Mouse (Mus musculus) left cerebral cortex, adult 2 months (tissue): ENCODE measurements around the gene Gm33543. TPM values are rescaled to one million over a fixed set of nuclear protein-coding genes. Genes with fewer than 3 reads are reported as not detected.

ENCODE experiments used
- DNase-seq, 2 experiments: peaks; one replicate each; pipeline ENCODE4 v3.0.0; 2021 to 2022; ENCODE audit warnings: low spot score in 2 of 2, mixed read lengths in 1 of 2; ENCODE audit errors: extremely low spot score in 1 of 2
- H3K27ac ChIP-seq: fragments of 200-600 bp; 2 replicates; pipeline ENCODE4 v1.8.1; 2022
- H3K4me3 ChIP-seq: fragments of 200-600 bp; 2 replicates; pipeline ENCODE4 v1.8.1; 2022
- CTCF ChIP-seq: fragments of 200-600 bp; IDR thresholded peaks from 2 replicates; pipeline ENCODE4 v1.8.1; 2022; ENCODE audit warnings: antibody characterized with exemption, mild to moderate bottlenecking, moderate library complexity
- intact Hi-C: fragments of 180-260 bp; cut with DNase I; formaldehyde crosslinking; loops from one replicate; pipeline ENCODE4 v1.15.1; 2025
- total RNA-seq, 2 experiments: library from RNA; stranded (reverse); gene quantifications; 2 replicates each; pipeline ENCODE4 v1.2.3; 2021

Gm33543 gene
- total RNA-seq, 2 experiments from 2014 or later: not detected

DNA sequence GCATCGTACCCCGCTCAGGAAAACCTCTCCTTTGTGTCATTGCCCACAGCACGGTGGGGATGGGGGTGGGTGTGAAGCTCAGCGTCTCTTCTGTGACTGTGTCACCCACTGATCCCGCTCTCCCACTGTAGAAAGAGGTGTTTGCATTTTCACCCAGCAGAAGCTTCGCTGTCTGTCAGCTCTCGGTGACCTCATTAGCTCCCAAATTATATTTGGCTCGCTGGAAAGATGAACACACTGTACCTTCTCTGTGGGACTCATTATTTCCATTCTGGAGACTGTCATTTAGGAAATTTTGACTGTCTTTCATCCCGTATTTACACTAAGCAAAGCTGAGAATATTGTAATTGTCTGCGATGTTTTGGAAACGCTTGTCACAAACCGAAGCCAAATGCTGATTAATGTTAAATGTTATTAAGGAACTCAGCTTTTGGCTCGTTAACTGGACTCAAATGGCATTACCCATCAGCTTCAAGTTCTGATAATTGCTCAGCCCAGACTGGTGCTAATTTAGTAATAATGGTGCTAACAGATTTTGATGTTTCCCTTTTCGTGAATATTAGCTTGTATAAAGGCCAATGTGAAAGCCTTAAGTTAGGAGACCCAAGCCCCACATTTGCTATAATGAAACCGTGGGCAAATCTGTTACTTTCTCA lies 51.8 kb downstream of the Gm33543 start:
- Histone ChIP-seq H3K4me3 (no peak overlapping the region), H3K27ac (no peak overlapping the region)
- intact Hi-C loops: no loop called here
- TF ChIP-seq CTCF: no peak
- DNase-seq: peak; percentile 12 to 19

DNA sequence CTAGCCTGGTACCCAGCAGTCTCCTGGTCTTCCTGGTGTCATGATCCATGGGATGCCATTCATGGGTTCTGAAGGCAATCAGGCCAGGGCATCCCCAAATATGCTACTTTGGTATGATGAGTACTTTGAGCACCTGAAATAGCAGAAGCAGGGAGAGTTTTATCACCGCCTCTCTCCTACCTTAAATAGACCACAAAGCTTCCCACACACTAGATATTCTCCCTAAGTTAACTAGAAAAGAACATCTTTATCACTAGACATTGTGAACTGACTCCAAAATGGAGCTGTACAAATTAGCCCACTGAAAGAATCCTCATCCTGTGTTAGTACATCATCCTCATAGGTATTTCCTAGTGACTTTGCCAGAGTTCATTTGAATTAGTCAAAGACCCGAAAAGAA lies 55.6 kb downstream of the Gm33543 start:
- intact Hi-C loops: loop anchor here (2.0 to 5.0 kb wide), 2 partner anchors 80 to 225 kb away; partner anchors contain the start of gene Nudt4
- H3K4me3 ChIP-seq: no peak overlapping the region
- TF ChIP-seq CTCF: no peak
- no peak for DNase-seq
- no peak overlapping the region for H3K27ac ChIP-seq

DNA sequence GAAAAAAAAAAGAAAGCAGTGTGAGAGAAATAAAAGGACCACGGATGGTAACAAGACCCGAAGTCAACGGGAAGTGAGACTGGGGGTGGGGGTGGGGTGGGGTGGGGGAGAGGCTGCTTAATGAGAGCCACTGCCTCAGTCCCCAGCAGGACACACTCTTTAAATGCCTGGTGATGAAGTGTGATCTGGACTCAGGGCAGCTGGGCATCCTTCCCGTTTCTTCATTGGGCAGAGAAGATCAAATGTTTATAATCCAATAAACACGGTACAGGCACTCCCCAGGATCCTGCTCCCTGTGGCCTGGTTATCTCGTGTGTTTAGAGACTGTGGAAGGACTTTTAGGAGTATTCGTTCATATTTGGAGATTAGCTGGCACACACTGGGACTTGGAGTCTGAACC lies 57.9 kb downstream of the Gm33543 start:
- Histone ChIP-seq H3K4me3 (no peak overlapping the region), H3K27ac (no peak overlapping the region)
- no peak for TF ChIP-seq CTCF
- intact Hi-C loops: loop anchor here (5.0 kb wide), 1 partner anchor 223 kb away; the partner anchor contains the start of gene Nudt4
- no peak for DNase-seq

DNA sequence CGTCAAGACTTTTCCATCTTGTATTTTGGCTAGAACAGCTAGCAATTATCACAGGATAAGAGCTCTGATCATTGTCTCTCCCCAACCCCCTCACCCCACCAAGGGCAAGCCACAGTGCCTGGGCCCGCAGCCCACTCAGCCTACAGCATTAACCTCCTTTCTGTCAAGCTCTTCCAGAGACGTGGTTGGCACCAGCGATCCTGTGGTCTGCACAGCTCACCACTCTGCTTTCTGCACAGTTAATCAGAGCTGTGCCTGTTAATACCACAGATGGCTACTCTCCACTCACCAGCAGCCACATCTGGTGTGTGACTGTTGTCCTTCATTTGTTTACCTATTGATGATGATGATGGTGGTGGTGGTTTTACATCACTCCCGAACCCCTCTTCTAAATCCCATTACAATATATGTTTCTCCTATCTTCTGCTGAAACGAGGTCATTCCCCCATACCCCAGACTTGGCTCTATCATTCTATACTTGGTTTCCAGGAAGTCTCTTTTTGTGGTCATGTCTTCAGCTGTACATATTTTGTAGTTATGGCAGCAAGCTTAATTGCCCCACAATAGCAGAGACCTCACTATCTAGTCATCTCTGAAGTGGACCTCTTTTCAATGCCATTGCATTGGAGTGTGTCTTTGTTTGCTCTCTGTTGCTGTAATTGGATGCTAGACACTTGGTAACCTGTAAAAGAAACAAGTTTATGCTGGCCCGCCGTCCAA lies 61.7 kb downstream of the Gm33543 start:
- intact Hi-C loops: no loop called here
- Histone ChIP-seq H3K27ac (no peak overlapping the region), H3K4me3 (no peak overlapping the region)
- TF ChIP-seq CTCF: no peak
- DNase-seq: no peak

DNA sequence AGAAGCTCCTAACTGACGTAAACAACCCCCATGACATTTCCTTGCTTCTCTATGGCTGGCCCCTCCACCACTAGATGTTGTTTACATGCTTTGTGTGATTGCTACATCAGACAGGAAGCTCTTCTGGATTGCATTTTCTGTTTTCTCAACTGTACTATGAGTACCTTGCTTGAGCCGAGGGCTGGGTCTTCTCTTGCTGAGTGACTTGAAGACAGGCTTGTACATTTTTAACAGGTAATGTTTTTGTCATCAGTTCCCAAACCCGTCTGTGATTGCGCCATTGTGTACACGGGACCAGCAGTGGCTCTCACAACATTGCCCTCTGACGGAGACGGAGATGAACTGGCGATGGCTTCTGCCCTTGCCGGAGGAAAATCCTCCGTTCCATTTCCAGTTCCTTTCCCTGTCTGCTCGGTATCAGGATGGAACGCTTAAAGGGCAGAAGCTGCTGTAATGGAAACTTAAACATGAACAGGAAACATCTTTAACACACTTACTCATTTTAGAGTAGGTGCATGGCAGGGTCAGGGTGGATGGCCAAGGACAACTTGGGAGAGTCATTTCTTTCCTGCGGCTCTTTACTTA lies 62.8 kb downstream of the Gm33543 start:
- DNase-seq: no peak
- Histone ChIP-seq H3K27ac (no peak overlapping the region), H3K4me3 (no peak overlapping the region)
- no peak; the same call in 1 of the 2 replicates for TF ChIP-seq CTCF
- intact Hi-C loops: no loop called here

DNA sequence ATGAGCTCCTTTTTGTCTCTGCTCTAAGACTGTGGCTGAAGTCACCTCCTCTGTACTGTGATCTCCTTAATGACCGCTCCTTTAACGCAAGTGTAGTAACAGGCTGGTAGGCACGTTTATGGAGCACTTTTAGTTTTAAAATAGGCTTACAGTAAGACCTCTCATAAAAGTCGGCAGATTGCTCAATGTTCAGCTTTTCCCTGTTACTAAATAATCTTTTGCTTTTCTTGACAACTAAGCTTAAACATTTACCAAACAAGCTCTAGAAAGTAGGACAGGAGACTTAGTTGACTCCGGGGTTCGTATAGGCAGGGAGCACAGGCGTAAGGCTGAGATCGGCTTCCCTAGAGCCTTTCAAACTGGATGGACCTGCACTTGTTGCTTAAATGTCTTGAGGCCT lies 64.1 kb downstream of the Gm33543 start:
- intact Hi-C loops: no loop called here
- TF ChIP-seq CTCF: no peak
- DNase-seq: no peak
- Histone ChIP-seq H3K4me3 (no peak overlapping the region), H3K27ac (no peak overlapping the region)

DNA sequence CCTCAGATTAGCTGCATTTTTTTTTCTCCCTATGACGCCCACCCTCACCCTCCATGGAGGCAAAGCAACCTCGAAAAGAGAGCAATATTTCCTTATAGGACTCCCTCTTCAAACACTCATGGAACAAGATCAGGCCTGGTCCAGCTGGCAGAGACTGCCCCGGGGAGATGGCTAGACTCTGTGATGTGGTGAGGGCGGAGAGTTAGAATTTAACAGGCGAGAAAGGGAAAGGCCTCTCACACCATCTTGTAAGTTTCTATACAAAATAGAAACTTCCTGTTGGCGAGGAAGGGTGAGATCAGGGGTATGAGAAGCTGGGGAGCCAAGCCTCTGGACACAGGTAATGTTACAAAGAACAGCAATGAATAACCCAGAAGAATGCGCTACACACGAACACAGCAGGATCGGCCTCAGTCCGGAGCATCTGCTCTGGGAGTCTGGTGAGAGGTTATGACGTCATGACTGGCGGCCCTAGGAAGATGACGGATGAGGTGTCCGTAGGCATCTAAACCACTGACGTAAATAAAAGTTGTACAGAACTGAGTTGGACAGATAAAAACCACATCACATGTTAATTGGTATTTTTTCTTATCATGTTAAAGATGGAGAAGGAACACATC lies 64.9 kb downstream of the Gm33543 start:
- Histone ChIP-seq H3K27ac (no peak overlapping the region), H3K4me3 (no peak overlapping the region)
- no peak for TF ChIP-seq CTCF
- intact Hi-C loops: no loop called here
- no peak for DNase-seq

DNA sequence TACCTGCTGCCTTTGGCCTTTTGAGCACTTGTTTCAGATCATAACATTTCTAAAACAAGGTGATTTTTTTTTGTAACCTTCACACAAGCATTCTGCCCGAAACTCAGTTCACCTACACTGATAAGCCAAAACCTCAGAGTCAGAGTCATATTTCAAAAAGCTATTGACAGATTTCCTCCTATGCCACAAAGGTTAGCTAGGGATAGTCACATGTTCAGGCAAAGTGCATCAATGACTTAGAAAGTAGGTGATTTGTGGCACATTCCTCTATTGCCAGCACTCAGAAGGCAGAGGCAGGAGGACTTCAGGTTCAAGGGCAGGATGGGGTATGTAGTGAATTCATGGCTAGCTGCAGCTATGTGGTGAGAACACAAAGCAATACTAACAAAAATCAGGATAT lies 65.7 kb downstream of the Gm33543 start:
- Histone ChIP-seq H3K4me3 (no peak overlapping the region), H3K27ac (no peak overlapping the region)
- intact Hi-C loops: no loop called here
- no peak for DNase-seq
- TF ChIP-seq CTCF: no peak

DNA sequence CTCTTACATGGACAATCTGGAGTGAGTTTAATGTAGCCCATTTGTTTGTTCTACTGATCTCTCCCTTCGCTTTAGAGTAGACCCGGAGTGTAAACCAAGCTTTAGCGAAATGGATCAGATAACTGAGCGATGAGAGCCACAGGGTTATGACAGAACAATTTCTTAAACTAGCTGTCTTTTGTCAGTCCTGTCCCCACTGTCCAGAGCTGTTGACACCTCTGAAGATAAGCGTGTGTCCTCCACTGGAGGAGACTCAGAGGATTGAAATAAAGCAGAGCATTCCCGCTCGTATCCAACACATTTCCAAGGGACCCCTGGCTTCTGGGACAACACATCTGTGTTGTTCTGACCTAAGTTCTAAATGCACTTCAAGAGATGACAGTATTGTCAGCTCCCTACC lies 67.9 kb downstream of the Gm33543 start:
- TF ChIP-seq CTCF: no peak
- Histone ChIP-seq H3K27ac (no peak overlapping the region), H3K4me3 (no peak overlapping the region)
- intact Hi-C loops: no loop called here
- no peak for DNase-seq

DNA sequence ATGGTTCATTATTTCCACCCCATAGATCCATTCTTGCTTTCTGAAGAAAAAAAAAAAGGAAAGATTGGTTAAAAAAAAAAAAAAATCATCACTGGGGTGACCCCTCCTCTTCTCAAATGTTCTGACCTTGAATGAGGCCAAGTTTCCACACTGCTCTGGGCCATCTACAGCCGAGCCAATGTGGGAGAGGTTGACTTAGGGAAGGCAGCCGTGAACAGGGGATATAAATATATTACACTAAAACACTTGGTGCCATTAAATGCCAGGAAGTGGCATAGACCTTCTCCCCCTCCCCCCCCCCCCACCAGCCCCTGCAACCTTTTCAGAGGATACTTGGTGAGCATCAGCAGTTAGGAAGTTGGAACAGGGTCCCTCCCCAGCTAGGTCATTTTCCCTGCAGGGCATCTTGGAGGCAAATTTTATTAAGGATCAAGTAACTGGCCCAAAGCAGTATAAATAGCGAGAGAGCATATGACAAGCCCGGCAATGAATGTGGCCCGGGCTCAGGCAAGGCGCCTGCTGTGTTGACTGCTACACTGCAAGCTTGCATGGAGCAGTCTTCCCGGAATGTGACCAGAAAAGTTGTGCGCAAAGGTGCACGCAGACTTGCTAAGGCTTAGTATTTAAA lies 68.6 kb downstream of the Gm33543 start:
- intact Hi-C loops: no loop called here
- Histone ChIP-seq H3K27ac (no peak overlapping the region), H3K4me3 (no peak overlapping the region)
- TF ChIP-seq CTCF: no peak
- no peak for DNase-seq

Other genes starting within 250 kb of the Gm33543 start
- gene Anapc15-ps, start 169.5 kb downstream of the Gm33543 start, total RNA-seq: not detected
- gene Eea1, start 97.7 kb upstream of the Gm33543 start, total RNA-seq: 10 to 100 TPM; 34.3 to 34.4 TPM